Mouse (Mus musculus): ENCODE measurements around the gene Grid1.

The Grid1 gene

DNA sequence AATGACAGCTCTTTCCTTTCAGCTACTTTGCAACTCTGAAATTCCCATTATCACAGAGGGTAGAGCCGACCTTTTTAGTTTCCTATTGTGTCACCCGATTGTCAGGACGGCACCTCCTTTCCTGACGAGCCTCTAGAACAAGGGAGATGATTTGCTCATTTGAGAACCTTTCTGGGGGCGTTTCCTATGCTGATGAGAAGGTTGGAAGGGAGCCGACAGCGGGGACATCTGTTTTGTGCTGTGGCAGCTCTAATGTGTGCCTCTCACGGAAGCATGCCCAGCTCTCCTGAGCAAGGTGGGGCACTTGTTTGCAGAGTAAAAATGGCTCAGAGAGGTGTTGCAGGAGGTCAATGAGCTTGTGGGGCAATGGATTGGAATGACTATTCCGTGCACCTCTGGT, 189.2 kb downstream of the Grid1 start:
- no peak for DNase-seq (ENCODE audit: low spot score)

DNA sequence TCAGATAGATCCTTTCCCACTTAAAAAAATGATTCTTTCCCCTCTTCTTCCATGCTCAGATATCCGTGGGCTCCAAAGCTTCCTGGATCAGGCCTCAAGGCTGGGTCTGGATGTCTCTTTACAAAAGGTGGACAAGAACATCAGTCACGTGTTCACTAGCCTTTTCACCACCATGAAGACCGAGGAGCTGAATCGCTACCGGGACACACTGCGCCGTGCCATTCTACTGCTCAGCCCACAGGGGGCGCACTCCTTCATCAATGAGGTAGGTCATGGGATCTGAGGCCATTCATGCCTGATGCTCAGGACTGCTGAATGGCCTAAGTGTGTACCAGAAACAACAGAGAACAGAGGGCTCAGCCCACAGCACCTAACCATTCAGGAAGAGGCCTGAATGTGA, 206.8 kb downstream of the Grid1 start:
- no peak for DNase-seq (ENCODE audit: low spot score)

DNA sequence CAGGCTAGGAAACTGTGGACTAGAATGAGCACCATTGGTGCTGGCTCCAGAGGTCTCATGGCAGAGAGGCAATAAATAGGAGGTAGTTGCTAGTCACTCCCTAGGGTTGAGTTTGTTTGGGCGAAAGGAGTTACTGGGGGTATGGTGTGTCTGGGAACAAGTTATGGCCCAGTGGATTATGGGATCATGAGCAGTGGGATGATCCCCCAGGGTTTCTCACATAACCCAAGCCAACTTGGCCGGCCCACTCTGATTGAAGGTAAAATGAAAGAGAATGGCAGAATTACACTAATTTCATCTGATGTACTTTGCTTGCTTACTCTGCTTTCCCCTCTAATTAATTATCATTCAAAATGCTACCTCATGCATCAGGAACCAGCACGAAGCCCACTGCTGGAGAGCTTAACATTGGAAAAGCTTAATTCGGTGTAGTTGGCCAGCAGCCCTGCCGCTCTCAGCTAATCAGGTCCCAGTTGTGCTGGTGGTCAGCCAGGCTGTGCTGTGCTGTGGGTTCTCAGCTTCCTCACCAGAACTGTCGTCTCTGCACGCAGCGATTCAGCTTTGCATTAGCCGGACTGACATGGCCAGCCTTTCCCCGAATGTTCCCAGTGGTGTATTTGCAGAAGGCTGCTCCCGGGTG, 207.7 kb downstream of the Grid1 start:
- no peak for DNase-seq (ENCODE audit: low spot score)

- no peak for DNase-seq (ENCODE audit: low spot score)
Measured at GRCm38 (mm10) chr14:35029626-35030025, 209.7 kb downstream of the Grid1 start.

DNA sequence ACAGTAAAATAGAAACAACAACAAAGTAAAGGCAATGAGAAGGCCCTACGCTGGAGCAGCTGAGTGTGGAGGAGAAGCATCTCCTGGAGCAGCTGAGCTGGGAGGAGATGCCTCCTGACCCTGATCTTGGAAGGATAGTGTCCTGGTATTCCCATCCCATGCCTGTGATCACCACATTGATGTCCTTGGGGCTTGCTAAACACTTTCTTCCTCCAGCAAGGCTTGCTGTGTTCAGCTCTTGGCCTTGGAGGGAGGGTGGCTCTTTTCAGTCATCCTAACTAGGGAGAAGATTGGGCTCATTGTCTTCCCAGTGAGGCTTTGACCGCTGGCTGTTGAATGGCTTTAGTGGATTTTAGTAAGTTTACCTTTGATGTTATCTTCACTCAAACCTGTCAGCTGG, 210.4 kb downstream of the Grid1 start:
- no peak for DNase-seq (ENCODE audit: low spot score)

DNA sequence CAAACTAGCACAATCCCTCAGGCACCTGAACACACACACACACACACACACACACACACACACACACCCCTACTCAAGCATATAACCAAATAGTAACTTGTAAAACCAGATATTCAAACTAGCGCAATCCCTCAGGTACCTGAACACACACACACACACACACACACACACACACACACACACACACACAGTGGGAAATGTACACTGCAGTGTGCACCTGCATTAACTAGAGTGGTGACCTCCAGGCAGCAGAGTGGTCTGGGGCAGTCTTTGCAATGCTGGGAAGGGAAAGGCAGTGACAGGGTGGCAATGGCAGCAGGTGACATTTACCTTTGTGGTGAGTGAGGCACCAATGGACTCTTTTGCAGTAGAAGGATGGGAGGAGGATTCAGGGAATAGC, 212.4 kb downstream of the Grid1 start:
- no peak for DNase-seq (ENCODE audit: low spot score)

DNA sequence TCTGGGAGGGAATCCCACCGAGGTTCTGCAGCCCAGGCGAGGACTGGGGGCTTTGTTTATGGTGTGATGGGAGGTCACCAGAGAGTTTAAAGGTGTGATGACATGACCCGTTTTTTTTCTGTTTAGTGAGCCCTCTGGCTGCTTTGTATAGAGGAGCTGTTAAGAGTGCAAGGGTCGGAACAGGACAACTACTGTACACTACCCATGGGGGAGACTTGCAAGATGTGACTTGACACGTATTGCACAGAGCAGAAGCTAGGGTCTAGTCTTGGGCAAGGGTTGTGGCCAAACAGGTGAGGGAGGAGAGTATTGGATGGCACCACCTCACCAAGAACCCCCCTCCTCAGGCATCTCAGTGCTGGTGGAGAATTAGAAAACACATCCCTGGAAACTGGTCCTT, 224.4 kb downstream of the Grid1 start:
- DNase-seq (ENCODE audit: low spot score), result no peak

DNA sequence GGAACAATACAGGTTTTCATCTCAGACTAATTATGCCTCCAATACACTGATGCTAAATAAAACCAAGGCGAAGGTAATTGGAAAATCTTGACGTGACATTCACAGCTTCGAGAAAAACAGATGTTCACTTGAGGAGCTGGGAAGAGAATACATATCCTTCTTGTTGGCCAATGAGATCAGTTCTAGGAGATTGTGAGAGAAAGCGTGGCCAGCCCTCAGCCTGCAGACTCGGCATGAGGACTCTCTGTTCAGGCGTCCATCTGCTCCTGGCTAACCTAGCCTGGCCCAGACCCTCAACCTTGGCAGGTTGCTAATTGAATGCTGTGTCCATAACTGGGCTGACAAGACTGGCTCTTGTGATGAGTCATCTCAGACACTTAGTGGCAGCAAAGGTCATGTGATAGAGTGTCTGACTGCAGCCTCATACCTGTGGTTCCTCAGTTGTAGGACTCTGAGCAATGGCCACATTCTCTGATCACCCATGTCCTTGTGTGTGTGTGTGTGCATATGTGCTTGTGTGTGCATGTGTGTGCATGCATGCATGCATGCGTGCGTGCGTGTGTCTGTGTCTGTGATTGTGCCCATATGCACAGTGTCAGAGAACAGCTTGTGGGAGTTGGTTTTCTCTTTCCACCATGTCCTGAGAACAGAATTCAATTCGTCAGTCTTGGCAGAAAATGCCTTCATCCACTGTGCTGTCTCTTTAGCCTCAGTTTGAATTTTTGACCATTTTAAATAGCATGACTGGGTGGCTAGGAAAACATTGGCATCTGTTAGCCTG, 225.2 kb downstream of the Grid1 start:
- no peak for DNase-seq (ENCODE audit: low spot score)

- no peak for DNase-seq (ENCODE audit: low spot score)
Measured at GRCm38 (mm10) chr14:35049231-35049630, 229.3 kb downstream of the Grid1 start.

DNA sequence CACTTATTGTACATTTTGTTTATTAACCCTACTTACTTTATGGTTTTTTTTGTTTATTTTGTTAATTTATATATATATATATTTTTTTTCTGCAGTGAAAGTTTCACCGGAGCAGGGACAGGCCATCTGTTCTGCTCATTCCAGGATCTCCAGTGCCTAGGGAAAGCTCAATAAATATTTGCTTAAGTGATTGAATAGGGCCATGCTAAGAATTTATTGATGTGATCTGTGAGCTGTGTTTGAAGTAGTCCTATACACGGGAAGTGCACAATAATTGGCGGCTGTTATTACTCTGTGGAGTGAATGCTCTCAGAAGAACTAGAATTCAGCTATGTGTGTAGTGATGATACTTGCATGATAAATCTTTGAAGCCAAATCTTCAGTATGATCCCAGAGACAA, 234.2 kb downstream of the Grid1 start:
- no peak for DNase-seq (ENCODE audit: low spot score)

GRCm38 (mm10) chr14:35074636-35075035, 254.7 kb downstream of the Grid1 start:
- no peak for DNase-seq (ENCODE audit: low spot score)

- no peak for DNase-seq (ENCODE audit: low spot score)
Measured at GRCm38 (mm10) chr14:35079954-35080353, 260.0 kb downstream of the Grid1 start.

- no peak for DNase-seq (ENCODE audit: low spot score)
Measured at GRCm38 (mm10) chr14:35092646-35093045, 272.7 kb downstream of the Grid1 start.

GRCm38 (mm10) chr14:35093561-35094186, 273.8 kb downstream of the Grid1 start:
- DNase-seq (ENCODE audit: low spot score), result no peak

- peak; percentile 23 for DNase-seq (ENCODE audit: low spot score)
Measured at GRCm38 (mm10) chr14:35095506-35096059, 275.7 kb downstream of the Grid1 start.

DNA sequence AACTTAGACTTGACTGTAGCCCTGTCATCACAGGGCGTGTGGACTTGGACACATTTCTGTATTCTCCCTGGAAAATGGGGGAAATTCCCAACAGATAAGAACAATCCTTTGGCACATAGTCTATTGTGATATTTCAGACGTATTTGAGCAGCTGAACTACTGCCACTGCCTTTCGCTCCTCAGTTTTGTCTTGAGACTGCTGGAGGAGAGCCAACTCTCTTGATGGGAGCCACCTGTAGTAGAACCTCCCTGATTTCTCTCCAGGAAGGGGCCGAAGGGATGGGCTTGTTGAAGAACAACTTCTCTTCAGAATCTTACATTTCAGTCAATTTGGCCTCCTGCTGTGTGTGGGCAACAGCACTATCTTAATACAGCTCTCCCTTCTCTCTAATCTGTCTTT, 276.2 kb downstream of the Grid1 start:
- DNase-seq (ENCODE audit: low spot score), result peak; percentile 13

DNA sequence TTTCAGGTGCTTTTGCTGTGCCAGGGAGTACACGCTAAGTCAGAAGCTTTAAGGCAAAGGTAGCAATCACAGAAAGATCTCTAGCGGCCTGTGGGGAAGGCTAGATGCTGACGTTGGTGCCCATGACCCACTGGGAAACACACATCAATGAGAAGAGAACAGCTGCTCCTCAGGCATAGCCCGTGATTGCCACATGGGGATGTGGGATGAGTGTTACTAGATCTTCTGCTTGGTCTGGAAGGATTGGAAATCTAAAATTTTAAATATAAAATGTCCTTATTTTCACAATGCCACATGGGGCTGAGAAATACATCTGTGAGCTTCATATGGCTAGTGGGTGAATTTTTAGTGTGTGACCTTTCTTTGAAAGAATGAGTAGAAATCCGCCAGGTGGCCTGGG, 277.3 kb downstream of the Grid1 start:
- no peak for DNase-seq (ENCODE audit: low spot score)

DNA sequence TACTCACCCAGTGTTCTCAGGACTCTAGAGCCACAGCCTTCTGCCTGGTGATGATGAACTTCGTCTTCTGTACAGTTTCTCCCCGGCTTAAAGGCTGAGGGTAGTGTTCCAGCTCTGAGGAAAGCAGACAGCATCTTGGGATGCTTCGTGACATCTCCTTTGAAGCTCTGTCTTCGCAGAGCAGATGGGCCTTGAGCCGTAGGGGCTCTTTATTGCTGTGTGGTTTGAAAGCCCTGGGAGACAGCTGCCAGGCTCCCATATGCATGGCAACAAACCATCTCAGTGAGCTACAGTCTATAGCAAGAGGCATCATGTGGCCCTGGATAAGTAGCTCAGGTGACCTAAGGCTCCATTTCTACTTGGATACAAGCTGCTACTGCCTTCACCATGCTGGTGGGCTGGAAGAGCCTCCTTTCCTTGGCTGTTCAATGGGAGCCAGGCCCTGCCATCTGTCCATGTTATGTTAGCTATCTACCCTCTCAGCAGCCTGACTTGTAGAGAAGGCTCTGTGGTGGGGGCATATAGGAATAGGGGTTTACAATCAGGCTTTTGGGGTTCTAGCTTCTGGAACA, 283.8 kb downstream of the Grid1 start:
- no peak for DNase-seq (ENCODE audit: low spot score)

DNA sequence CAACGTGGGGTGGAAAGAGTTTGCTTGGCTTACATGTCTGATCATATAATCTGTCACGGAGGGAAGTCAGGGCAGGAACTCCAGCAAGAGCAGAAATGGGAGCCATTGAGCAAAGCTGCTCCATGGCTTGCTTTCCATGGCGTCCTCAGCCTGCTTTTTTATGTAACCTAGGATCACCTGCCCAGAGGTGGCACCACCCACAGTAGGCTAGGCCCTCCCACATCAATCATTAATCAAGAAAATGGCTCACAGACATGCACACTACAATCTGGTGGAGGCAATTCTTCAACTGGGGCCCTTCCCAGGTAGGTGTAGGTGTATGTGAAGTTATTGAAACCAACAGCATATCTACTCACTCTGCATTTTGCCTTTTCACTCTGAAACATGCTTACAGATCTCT, 287.7 kb downstream of the Grid1 start:
- no peak for DNase-seq (ENCODE audit: low spot score)

- DNase-seq (ENCODE audit: low spot score), result peak; percentile 64
Measured at GRCm38 (mm10) chr14:35110928-35111327, 291.0 kb downstream of the Grid1 start.

DNA sequence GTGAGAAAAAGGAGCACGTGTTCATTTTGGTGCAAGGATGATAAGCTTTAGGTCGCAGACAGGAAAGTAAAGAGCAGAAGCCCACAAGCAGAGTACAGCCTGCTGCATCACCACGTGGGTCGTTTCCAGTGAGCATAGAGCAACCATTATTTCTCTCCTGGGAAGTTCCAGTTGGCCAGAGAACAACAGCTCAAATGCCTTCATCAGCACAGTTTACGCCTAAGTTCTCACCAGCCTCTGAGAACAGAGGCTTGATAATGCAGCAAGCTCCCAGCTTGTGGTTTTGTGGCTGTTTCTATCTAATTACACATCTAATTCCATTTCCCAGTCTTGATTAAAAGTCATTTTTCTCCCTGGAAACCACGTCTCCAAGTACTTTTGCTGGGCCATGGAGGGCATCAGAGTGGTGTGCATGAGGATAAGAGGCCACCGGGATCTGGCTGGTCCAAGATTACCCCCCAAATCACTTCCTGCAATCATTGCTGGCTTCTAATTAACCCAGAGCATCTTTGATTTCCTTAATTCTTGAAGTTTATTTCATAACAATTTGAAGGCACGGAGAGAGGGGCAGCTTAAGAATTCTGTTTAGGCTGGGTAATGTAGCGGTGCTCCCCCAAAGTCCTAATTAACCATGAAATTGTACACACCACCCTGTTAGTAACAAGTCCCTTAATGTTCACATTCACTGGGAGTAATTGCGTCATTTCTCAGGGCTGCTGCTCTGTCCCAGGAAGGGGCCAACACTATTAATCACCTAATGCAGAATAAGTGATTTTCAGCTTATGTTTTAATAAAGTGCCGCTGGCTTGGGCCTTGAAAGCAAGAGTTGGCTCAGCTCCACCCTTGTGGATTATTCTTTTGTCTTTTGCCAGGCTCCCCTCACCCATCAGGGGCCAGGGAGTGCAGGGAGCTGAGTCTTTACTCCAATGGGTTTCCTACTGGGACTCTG, 292.7 kb downstream of the Grid1 start:
- peak; percentile 11 for DNase-seq (ENCODE audit: low spot score)

GRCm38 (mm10) chr14:35113276-35113645, 293.4 kb downstream of the Grid1 start:
- no peak for DNase-seq (ENCODE audit: low spot score)
